Mouse (Mus musculus) spleen, embryonic (tissue): ENCODE measurements around the gene Sirt1.

Experiments used
- CTCF ChIA-PET: fragments of 350-600 bp; sonication (Branson Sonifier 250); formaldehyde crosslinking; loops from one replicate; lab custom pipeline; 2022; lab: Charles Lee

The Sirt1 gene

GRCm38 (mm10) chr10:63337326-63337725 is 44.2 kb downstream of the Sirt1 start:
- CTCF ChIA-PET, result interaction anchor here (1.2 kb wide), 1 partner anchor 15 kb away, joined by 10 read pairs; no protein-coding TSS in a partner anchor

- CTCF ChIA-PET, result no interaction called here
Measured at GRCm38 (mm10) chr10:63336901-63337300, 44.6 kb downstream of the Sirt1 start.

- CTCF ChIA-PET, result no interaction called here
Measured at GRCm38 (mm10) chr10:63327091-63327490, 54.4 kb downstream of the Sirt1 start.

- CTCF ChIA-PET, result no interaction called here
Measured at GRCm38 (mm10) chr10:63313726-63314125, 67.8 kb downstream of the Sirt1 start.

GRCm38 (mm10) chr10:63308582-63309366 is 72.7 kb downstream of the Sirt1 start:
- CTCF ChIA-PET, result no interaction called here

GRCm38 (mm10) chr10:63302356-63302755 is 79.1 kb downstream of the Sirt1 start:
- CTCF ChIA-PET, result interaction anchor here (0.5 kb wide), 1 partner anchor 69 kb away, joined by 7 read pairs; no protein-coding TSS in a partner anchor

- CTCF ChIA-PET, result no interaction called here
Measured at GRCm38 (mm10) chr10:63282846-63283245, 98.7 kb downstream of the Sirt1 start.

GRCm38 (mm10) chr10:63282417-63282816 is 99.1 kb downstream of the Sirt1 start:
- CTCF ChIA-PET, result no interaction called here

GRCm38 (mm10) chr10:63279851-63280250 is 101.7 kb downstream of the Sirt1 start:
- CTCF ChIA-PET, result no interaction called here

GRCm38 (mm10) chr10:63277010-63277409 is 104.5 kb downstream of the Sirt1 start:
- CTCF ChIA-PET, result no interaction called here

- CTCF ChIA-PET, result no interaction called here
Measured at GRCm38 (mm10) chr10:63272868-63273267, 108.6 kb downstream of the Sirt1 start.

- CTCF ChIA-PET, result interaction anchor here (0.8 kb wide), 1 partner anchor 14 kb away, joined by 7 read pairs; no protein-coding TSS in a partner anchor
Measured at GRCm38 (mm10) chr10:63272401-63272800, 109.1 kb downstream of the Sirt1 start.
